Mouse (Mus musculus) spleen, postnatal 10 days (tissue): ENCODE data around the gene Naa38.

ENCODE experiments used
- DNase-seq, 2 experiments: peaks; one replicate each; pipeline ENCODE4 v3.0.0; 2021 to 2022; ENCODE audit warnings: low spot score in 2 of 2

The Naa38 gene

GRCm38 (mm10) chr11:69373223-69373965 lies 21.9 kb upstream of the Naa38 start:
- DNase-seq: peak; percentile 49 to 56

GRCm38 (mm10) chr11:69375646-69376045 lies 19.6 kb upstream of the Naa38 start:
- no peak for DNase-seq

GRCm38 (mm10) chr11:69377766-69378165 lies 17.5 kb upstream of the Naa38 start:
- DNase-seq: no peak

GRCm38 (mm10) chr11:69379600-69379999 lies 15.7 kb upstream of the Naa38 start:
- DNase-seq: no peak

GRCm38 (mm10) chr11:69381356-69381755 lies 13.9 kb upstream of the Naa38 start:
- DNase-seq: no peak

GRCm38 (mm10) chr11:69382478-69383105 lies 12.7 kb upstream of the Naa38 start:
- no peak for DNase-seq

GRCm38 (mm10) chr11:69384979-69385378 lies 10.3 kb upstream of the Naa38 start:
- no peak for DNase-seq

GRCm38 (mm10) chr11:69386758-69387157 lies 8.5 kb upstream of the Naa38 start:
- no peak for DNase-seq

- DNase-seq: no peak
These were observed 6.6 kb upstream of the Naa38 start for GRCm38 (mm10) chr11:69388680-69389079.

- peak; percentile 11 to 15 for DNase-seq
These were observed 5.5 kb upstream of the Naa38 start for GRCm38 (mm10) chr11:69389531-69390399.

GRCm38 (mm10) chr11:69390400-69391034 lies 4.8 kb upstream of the Naa38 start:
- peak; percentile 69 to 80 for DNase-seq

- DNase-seq: peak in 1 of 2 experiments; percentile 45
These were observed 608 bp upstream of the Naa38 start for GRCm38 (mm10) chr11:69394591-69395167.

GRCm38 (mm10) chr11:69395634-69396373 lies 517 bp downstream of the Naa38 start:
- peak; percentile 95 to 97 for DNase-seq

GRCm38 (mm10) chr11:69396772-69397171 lies 1.5 kb downstream of the Naa38 start:
- peak in 1 of 2 experiments; percentile 12 for DNase-seq

- no peak for DNase-seq
These were observed 2.3 kb downstream of the Naa38 start for GRCm38 (mm10) chr11:69397581-69398057.

- no peak for DNase-seq
These were observed 2.8 kb downstream of the Naa38 start, which contains the start of gene Tmem88 for GRCm38 (mm10) chr11:69398059-69398458. Tmem88 (minus strand) TSS chr11:69398234.

GRCm38 (mm10) chr11:69398486-69399200 lies 3.4 kb downstream of the Naa38 start:
- no peak for DNase-seq

- no peak for DNase-seq
These were observed 4.2 kb downstream of the Naa38 start for GRCm38 (mm10) chr11:69399201-69400082.
